Mouse (Mus musculus) embryo, embryonic 11 days (tissue): Measurements from ENCODE around the gene Tmem81.

ENCODE experiments used
- DNase-seq: peaks from one replicate; pipeline ENCODE4 v3.0.0-alpha.2; 2015

Tmem81 gene

GRCm38 (mm10) chr1:132520764-132521163, 14.7 kb downstream of the Tmem81 start:
- peak; percentile 74 for DNase-seq

GRCm38 (mm10) chr1:132523048-132523447, 17.0 kb downstream of the Tmem81 start:
- no peak for DNase-seq

GRCm38 (mm10) chr1:132523920-132524319, 17.9 kb downstream of the Tmem81 start:
- DNase-seq = peak; percentile 34

- peak; percentile 83 for DNase-seq
Observed at GRCm38 (mm10) chr1:132525832-132526231, 19.8 kb downstream of the Tmem81 start.

GRCm38 (mm10) chr1:132528071-132528470, 22.0 kb downstream of the Tmem81 start:
- DNase-seq = no peak

- DNase-seq = no peak
Observed at GRCm38 (mm10) chr1:132528647-132529334, 22.8 kb downstream of the Tmem81 start.

- DNase-seq = peak; percentile 70
Observed at GRCm38 (mm10) chr1:132530631-132531191, 24.7 kb downstream of the Tmem81 start.

GRCm38 (mm10) chr1:132532521-132532920, 26.5 kb downstream of the Tmem81 start:
- DNase-seq = no peak

- DNase-seq = peak; percentile 20
Observed at GRCm38 (mm10) chr1:132533840-132534239, 27.8 kb downstream of the Tmem81 start.

- DNase-seq = no peak
Observed at GRCm38 (mm10) chr1:132535541-132535940, 29.5 kb downstream of the Tmem81 start.

- no peak for DNase-seq
Observed at GRCm38 (mm10) chr1:132536416-132536815, 30.4 kb downstream of the Tmem81 start.

GRCm38 (mm10) chr1:132537736-132538135, 31.7 kb downstream of the Tmem81 start:
- no peak for DNase-seq

GRCm38 (mm10) chr1:132540701-132541100, 34.7 kb downstream of the Tmem81 start:
- DNase-seq = no peak

- DNase-seq = peak; percentile 83
Observed at GRCm38 (mm10) chr1:132541171-132541823, 35.3 kb downstream of the Tmem81 start.

- DNase-seq = no peak
Observed at GRCm38 (mm10) chr1:132541824-132542599, 36.0 kb downstream of the Tmem81 start.

- peak; percentile 76 for DNase-seq
Observed at GRCm38 (mm10) chr1:132542762-132543306, 36.8 kb downstream of the Tmem81 start, which contains the start of gene Cntn2. Gene Cntn2 (minus strand): TSS chr1:132543256.

- no peak for DNase-seq
Observed at GRCm38 (mm10) chr1:132543789-132544188, 37.8 kb downstream of the Tmem81 start.

GRCm38 (mm10) chr1:132557901-132558631, 52.0 kb downstream of the Tmem81 start:
- peak; percentile 70 for DNase-seq
